Mouse (Mus musculus) adipocyte (in vitro differentiated cells): Measurements from ENCODE around the gene Csad.
A peak's percentile ranks its signal among the peaks of the same experiment; 100 is the strongest.

Source experiments
- DNase-seq: peaks from one replicate; pipeline ENCODE4 v3.0.0-alpha.2; 2016; ENCODE audit warnings: low spot score

The Csad gene

GRCm38 (mm10) chr15:102204674-102205505 is at the start of gene Csad:
TSS of gene Csad (minus strand) at chr15:102204724.
- peak; percentile 78 for DNase-seq

- no peak for DNase-seq
These were observed 46.0 kb upstream of the Csad start for GRCm38 (mm10) chr15:102250521-102250920.

- DNase-seq = no peak
These were observed 45.4 kb upstream of the Csad start for GRCm38 (mm10) chr15:102249967-102250366.

GRCm38 (mm10) chr15:102249251-102249691 is 44.7 kb upstream of the Csad start:
- no peak for DNase-seq

GRCm38 (mm10) chr15:102248812-102249191 is 44.3 kb upstream of the Csad start:
- DNase-seq = no peak

- peak; percentile 59 for DNase-seq
These were observed 43.7 kb upstream of the Csad start for GRCm38 (mm10) chr15:102248131-102248811.

GRCm38 (mm10) chr15:102247252-102248130 is 43.0 kb upstream of the Csad start:
- peak; percentile 76 for DNase-seq

GRCm38 (mm10) chr15:102246866-102247251 is 42.3 kb upstream of the Csad start:
- peak; percentile 96 for DNase-seq

GRCm38 (mm10) chr15:102245891-102246741 is 41.6 kb upstream of the Csad start:
- DNase-seq = peak; percentile 83

- peak; percentile 66 for DNase-seq
These were observed 40.9 kb upstream of the Csad start for GRCm38 (mm10) chr15:102245461-102245881.

- DNase-seq = peak; percentile 68
These were observed 40.0 kb upstream of the Csad start for GRCm38 (mm10) chr15:102244306-102245191.

- DNase-seq = peak; percentile 84
These were observed 39.0 kb upstream of the Csad start for GRCm38 (mm10) chr15:102243229-102244190.

GRCm38 (mm10) chr15:102242404-102243228 is 38.1 kb upstream of the Csad start:
- DNase-seq = no peak

- DNase-seq = no peak
These were observed 36.1 kb upstream of the Csad start for GRCm38 (mm10) chr15:102240607-102241006.

GRCm38 (mm10) chr15:102239851-102240250 is 35.3 kb upstream of the Csad start:
- DNase-seq = no peak

- peak; percentile 68 for DNase-seq
These were observed 34.7 kb upstream of the Csad start for GRCm38 (mm10) chr15:102239260-102239590.

GRCm38 (mm10) chr15:102238543-102239259 is 34.2 kb upstream of the Csad start:
- no peak for DNase-seq
